Mouse (Mus musculus): Measurements from ENCODE around the gene Man2b2.

- TF ChIP-seq CTCF (IDR thresholded peaks at IDR 0.05; ENCODE audit: control insufficient read depth, insufficient read depth, insufficient read length) = no peak
- TF ChIP-seq USF1 (IDR thresholded peaks at IDR 0.05; ENCODE audit: low read depth) = no peak
- no peak for TF ChIP-seq MYOG (IDR thresholded peaks at IDR 0.05; ENCODE audit: control insufficient read depth, extremely low read depth, insufficient read length)
- TF ChIP-seq MAX (IDR thresholded peaks at IDR 0.05) = no peak
- no peak for TF ChIP-seq MYOD1 (IDR thresholded peaks at IDR 0.05; ENCODE audit: control insufficient read depth, insufficient read length, low read depth)
- TF ChIP-seq CEBPB (IDR thresholded peaks at IDR 0.05; ENCODE audit: low read depth) = no peak
- TF ChIP-seq FOSL1 (IDR thresholded peaks at IDR 0.05; ENCODE audit: insufficient read depth, low read length, poor library complexity, severe bottlenecking) = no peak
Observed at GRCm38 (mm10) chr5:36839032-36839431, 8.6 kb upstream of the Man2b2 start.
